12 mouse cellular contexts compared by ENCODE assay signal in genomic region chr13:21469097-21469496, GRCm38 (mm10). TPM values are rescaled to one million over a fixed set of nuclear protein-coding genes. Genes with fewer than 3 reads are reported as not detected.
A peak's percentile ranks its signal among the peaks of the same experiment; 100 is the strongest.
DNase-seq lines count a peak whose midpoint lies in the region; ATAC-seq and TF ChIP-seq lines count a peak whose summit lies in the region.
"Had no signal": no experiment of that assay in that cellular context is flagged by ENCODE, and none has a peak within 500 bp of the region (broad histone marks: within the 10 kb centered on the region; RNA-seq: fewer than 3 reads in every experiment).

No protein-coding gene starts in this region.

- peak overlapping the region; percentile 95 for H3K4me2 ChIP-seq in heart, embryonic 15.5 days
- H3K4me2 ChIP-seq in embryonic facial prominence, embryonic 13.5 days: peak overlapping the region; percentile 93
- peak overlapping the region; percentile 87 for H3K4me2 ChIP-seq in hindbrain, postnatal 0 days (ENCODE audit: low read depth, low read length)
- peak overlapping the region; percentile 83 for H3K4me2 ChIP-seq in midbrain, embryonic 12.5 days (replicated peaks)

- H3K36me3 ChIP-seq in heart, embryonic 15.5 days: no peaks in the 10 kb centered on the region
- H3K36me3 ChIP-seq in embryonic facial prominence, embryonic 13.5 days: no peaks in the 10 kb centered on the region
- H3K36me3 ChIP-seq in hindbrain, postnatal 0 days (ENCODE audit: insufficient read depth, low read length): no peaks in the 10 kb centered on the region
- H3K36me3 ChIP-seq in midbrain, embryonic 12.5 days: no peaks in the 10 kb centered on the region

- H3K4me3 ChIP-seq in heart, embryonic 15.5 days: peak overlapping the region; percentile 71
- no peak overlapping the region for H3K4me3 ChIP-seq in embryonic facial prominence, embryonic 13.5 days
- no peak overlapping the region for H3K4me3 ChIP-seq in hindbrain, postnatal 0 days (ENCODE audit: low read length)
- no peak overlapping the region for H3K4me3 ChIP-seq in midbrain, embryonic 12.5 days

- H3K9ac ChIP-seq in heart, embryonic 15.5 days: no peak overlapping the region
- H3K9ac ChIP-seq in embryonic facial prominence, embryonic 13.5 days: no peak overlapping the region
- H3K9ac ChIP-seq in hindbrain, postnatal 0 days (replicated peaks; ENCODE audit: low read length): no peak overlapping the region
- H3K9ac ChIP-seq in midbrain, embryonic 12.5 days (replicated peaks): no peak overlapping the region

- 17% methylated on average over 9 of the region's 9 CpGs for WGBS in heart, embryonic 15.5 days
- 26% methylated on average over 9 of the region's 9 CpGs for WGBS in embryonic facial prominence, embryonic 13.5 days
- WGBS in hindbrain, postnatal 0 days: 24% methylated on average over 9 of the region's 9 CpGs
- WGBS in midbrain, embryonic 12.5 days: 12% methylated on average over 9 of the region's 9 CpGs

- no peak for TF ChIP-seq CTCF in hindbrain, postnatal 0 days (IDR thresholded peaks at IDR 0.05; ENCODE audit: low read depth)

- no peak for ATAC-seq in heart, embryonic 15.5 days (replicated peaks; ENCODE audit: insufficient number of reproducible peaks, insufficient read depth, low FRiP score, low read depth)
- no peak for ATAC-seq in embryonic facial prominence, embryonic 13.5 days (ENCODE audit: insufficient number of reproducible peaks, insufficient read depth, low FRiP score, low TSS enrichment, low read depth)
- no peak for ATAC-seq in hindbrain, postnatal 0 days
- ATAC-seq in midbrain, embryonic 12.5 days (ENCODE audit: low FRiP score, low read depth): no peak

- H3K9me3 ChIP-seq in heart, embryonic 15.5 days (replicated peaks): no peaks in the 10 kb centered on the region
- H3K9me3 ChIP-seq in embryonic facial prominence, embryonic 13.5 days: no peaks in the 10 kb centered on the region
- no peaks in the 10 kb centered on the region for H3K9me3 ChIP-seq in hindbrain, postnatal 0 days (ENCODE audit: low read length)
- H3K9me3 ChIP-seq in midbrain, embryonic 12.5 days: no peaks in the 10 kb centered on the region

- no peak overlapping the region for H3K27ac ChIP-seq in heart, embryonic 15.5 days
- H3K27ac ChIP-seq in embryonic facial prominence, embryonic 13.5 days: no peak overlapping the region
- H3K27ac ChIP-seq in hindbrain, postnatal 0 days: no peak overlapping the region
- no peak overlapping the region for H3K27ac ChIP-seq in midbrain, embryonic 12.5 days (replicated peaks)

- DNase-seq in heart, adult 8-10 months (ENCODE audit: low spot score): no peak
- DNase-seq in hindbrain, postnatal 0 days (ENCODE audit: low spot score): no peak
- no peak for DNase-seq in cerebellum, adult 9-10 months
- no peak for DNase-seq in right cerebral cortex, adult 2 months (ENCODE audit: low spot score in 2 of 2)
- DNase-seq in embryo, embryonic 10 days (ENCODE audit: low spot score): no peak

- H3K27me3 ChIP-seq in heart, embryonic 15.5 days: no peaks in the 10 kb centered on the region
- peaks cover 23% of the 10 kb centered on the region for H3K27me3 ChIP-seq in embryonic facial prominence, embryonic 13.5 days
- H3K27me3 ChIP-seq in hindbrain, postnatal 0 days (ENCODE audit: insufficient read depth, low read length): 0 out of 2 replicates have a peak, but pooled peaks cover 4% of the 10 kb centered on the region
- H3K27me3 ChIP-seq in midbrain, embryonic 12.5 days: peaks cover 25% of the 10 kb centered on the region

- H3K4me1 ChIP-seq in heart, embryonic 15.5 days (replicated peaks): peaks cover 7% of the 10 kb centered on the region
- H3K4me1 ChIP-seq in embryonic facial prominence, embryonic 13.5 days: no peaks in the 10 kb centered on the region
- no peaks in the 10 kb centered on the region for H3K4me1 ChIP-seq in hindbrain, postnatal 0 days (ENCODE audit: insufficient read depth, low read length)
- no peaks in the 10 kb centered on the region; the same call in 1 of the 2 replicates for H3K4me1 ChIP-seq in midbrain, embryonic 12.5 days

RNA-seq across cellular contexts. Expression of gene Nkapl, which starts 0.8 kb away (rescaled TPM):
- polyA plus RNA-seq in heart, embryonic 15.5 days (2015; fragmentation: Nextera tagmentation; extraction: Ambion mirVana): 1.4 and 1.5 TPM in 2 replicates
- 1 to 10 TPM in 1 of 4 experiments, under 1 TPM in 3; 0.17 to 1.1 (median 0.41) TPM for total RNA-seq in heart, adult 8-10 months (2022)
- polyA plus RNA-seq in embryonic facial prominence, embryonic 13.5 days (2015; fragmentation: Nextera tagmentation; extraction: Ambion mirVana): 2.8 and 3.5 TPM in 2 replicates
- 0.86 and 1.1 TPM in 2 replicates for total RNA-seq in hindbrain, postnatal 0 days (2014; rRNA removed)
- 1.5 and 2.6 TPM in 2 replicates for polyA plus RNA-seq in hindbrain, postnatal 0 days (2015; fragmentation: Nextera tagmentation; extraction: Ambion mirVana)
- polyA plus RNA-seq in midbrain, embryonic 12.5 days (2016; fragmentation: Nextera tagmentation; extraction: Ambion mirVana): 2.5 and 2.9 TPM in 2 replicates
- total RNA-seq: neutrophil, adult 5-6 weeks had no signal

RNA-seq across cellular contexts. Expression of gene Zkscan4, which starts 9.6 kb away (rescaled TPM):
- polyA plus RNA-seq in heart, embryonic 15.5 days (2015; fragmentation: Nextera tagmentation; extraction: Ambion mirVana): 1.4 and 2.2 TPM in 2 replicates
- total RNA-seq in heart, adult 8-10 months (2022): 1 to 10 TPM; 1.0 to 1.5 (median 1.1) TPM
- 4.6 and 5.0 TPM in 2 replicates for polyA plus RNA-seq in embryonic facial prominence, embryonic 13.5 days (2015; fragmentation: Nextera tagmentation; extraction: Ambion mirVana)
- total RNA-seq in hindbrain, postnatal 0 days (2014; rRNA removed): 6.0 and 6.2 TPM in 2 replicates
- 5.1 and 5.6 TPM in 2 replicates for polyA plus RNA-seq in hindbrain, postnatal 0 days (2015; fragmentation: Nextera tagmentation; extraction: Ambion mirVana)
- 6.8 and 7.4 TPM in 2 replicates for polyA plus RNA-seq in midbrain, embryonic 12.5 days (2016; fragmentation: Nextera tagmentation; extraction: Ambion mirVana)
- total RNA-seq: neutrophil, adult 5-6 weeks had no signal

RNA-seq across cellular contexts. Expression of gene Gm10065, which starts 10.1 kb away (rescaled TPM):
- not detected in 2 replicates for polyA plus RNA-seq in heart, embryonic 15.5 days (2015; fragmentation: Nextera tagmentation; extraction: Ambion mirVana)
- not detected for total RNA-seq in heart, adult 8-10 months (2022)
- not detected in 2 replicates for polyA plus RNA-seq in embryonic facial prominence, embryonic 13.5 days (2015; fragmentation: Nextera tagmentation; extraction: Ambion mirVana)
- total RNA-seq in hindbrain, postnatal 0 days (2014; rRNA removed): not detected in 2 replicates
- polyA plus RNA-seq in hindbrain, postnatal 0 days (2015; fragmentation: Nextera tagmentation; extraction: Ambion mirVana): not detected in 2 replicates
- polyA plus RNA-seq in midbrain, embryonic 12.5 days (2016; fragmentation: Nextera tagmentation; extraction: Ambion mirVana): not detected in 2 replicates
- total RNA-seq: adrenal gland, postnatal 4 days; left cerebral cortex, adult 18-20 months; neutrophil, adult 5-6 weeks had no signal
- polyA plus RNA-seq: testis, adult 2 months had no signal

RNA-seq across cellular contexts. Expression of gene Zscan26, which starts 15.6 kb away (rescaled TPM):
- polyA plus RNA-seq in heart, embryonic 15.5 days (2015; fragmentation: Nextera tagmentation; extraction: Ambion mirVana): 26.6 and 27.0 TPM in 2 replicates
- total RNA-seq in heart, adult 8-10 months (2022): 10 to 100 TPM; 20.5 to 25.0 (median 21.7) TPM
- 36.7 and 40.2 TPM in 2 replicates for polyA plus RNA-seq in embryonic facial prominence, embryonic 13.5 days (2015; fragmentation: Nextera tagmentation; extraction: Ambion mirVana)
- 18.8 and 18.9 TPM in 2 replicates for total RNA-seq in hindbrain, postnatal 0 days (2014; rRNA removed)
- polyA plus RNA-seq in hindbrain, postnatal 0 days (2015; fragmentation: Nextera tagmentation; extraction: Ambion mirVana): 19.4 and 23.5 TPM in 2 replicates
- 24.4 and 24.6 TPM in 2 replicates for polyA plus RNA-seq in midbrain, embryonic 12.5 days (2016; fragmentation: Nextera tagmentation; extraction: Ambion mirVana)

RNA-seq across cellular contexts. Expression of gene AK157302, which starts 25.9 kb away (rescaled TPM):
- 0.71 and 0.76 TPM in 2 replicates for polyA plus RNA-seq in heart, embryonic 15.5 days (2015; fragmentation: Nextera tagmentation; extraction: Ambion mirVana)
- total RNA-seq in heart, adult 8-10 months (2022): 10 to 100 TPM; 24.1 to 26.8 (median 25.8) TPM
- polyA plus RNA-seq in embryonic facial prominence, embryonic 13.5 days (2015; fragmentation: Nextera tagmentation; extraction: Ambion mirVana): 0.53 and 1.0 TPM in 2 replicates
- 0.14 and 0.16 TPM in 2 replicates for total RNA-seq in hindbrain, postnatal 0 days (2014; rRNA removed)
- polyA plus RNA-seq in hindbrain, postnatal 0 days (2015; fragmentation: Nextera tagmentation; extraction: Ambion mirVana): 0.43 and 0.53 TPM in 2 replicates
- 0.30 and 0.47 TPM in 2 replicates for polyA plus RNA-seq in midbrain, embryonic 12.5 days (2016; fragmentation: Nextera tagmentation; extraction: Ambion mirVana)
